Mouse (Mus musculus) right cerebral cortex, postnatal 36 days (tissue): ENCODE measurements around the gene Acads.
A peak's percentile ranks its signal among the peaks of the same experiment; 100 is the strongest.
"Not testable (repeated sequence)": the region's sequence is repeated elsewhere in the genome, so short reads cannot be mapped to it uniquely, and the experiment has no call there.

Experiments used
- DNase-seq, 2 experiments: peaks; one replicate each; pipeline ENCODE4 v3.0.0; 2022; ENCODE audit warnings: low spot score in 2 of 2, mixed read lengths in 1 of 2

Gene Acads

GRCm38 (mm10) chr5:115118961-115119570, at the start of gene Acads:
Gene Acads (minus strand): TSS chr5:115119346.
- DNase-seq, result peak in 1 of 2 experiments; percentile 44

- DNase-seq, result no peak
Measured at GRCm38 (mm10) chr5:115167396-115167795, 48.2 kb upstream of the Acads start.

- DNase-seq, result no peak
Measured at GRCm38 (mm10) chr5:115166815-115167194, 47.7 kb upstream of the Acads start.

GRCm38 (mm10) chr5:115165895-115166814, 47.0 kb upstream of the Acads start:
- no peak for DNase-seq

GRCm38 (mm10) chr5:115165351-115165750, 46.2 kb upstream of the Acads start:
- DNase-seq, result no peak

DNA sequence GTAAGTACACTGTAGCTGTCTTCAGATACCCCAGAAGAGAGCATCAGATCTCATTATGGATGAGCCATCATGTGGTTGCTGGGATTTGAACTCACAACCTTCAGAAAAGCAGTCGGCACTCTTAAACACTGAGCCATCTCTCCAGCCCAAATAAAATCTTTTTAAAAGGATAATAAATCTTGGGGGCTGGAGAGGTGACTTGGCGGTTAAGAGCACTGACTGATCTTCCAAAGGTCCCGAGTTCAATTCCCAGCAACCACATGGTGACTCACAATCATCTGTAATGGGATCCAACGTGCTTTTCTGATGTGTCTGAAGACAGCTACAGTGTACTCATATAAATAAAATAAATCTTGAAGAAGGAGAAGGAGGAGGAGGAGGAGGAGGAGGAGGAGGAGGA, 45.3 kb upstream of the Acads start:
- not testable (repeated sequence) for DNase-seq

DNA sequence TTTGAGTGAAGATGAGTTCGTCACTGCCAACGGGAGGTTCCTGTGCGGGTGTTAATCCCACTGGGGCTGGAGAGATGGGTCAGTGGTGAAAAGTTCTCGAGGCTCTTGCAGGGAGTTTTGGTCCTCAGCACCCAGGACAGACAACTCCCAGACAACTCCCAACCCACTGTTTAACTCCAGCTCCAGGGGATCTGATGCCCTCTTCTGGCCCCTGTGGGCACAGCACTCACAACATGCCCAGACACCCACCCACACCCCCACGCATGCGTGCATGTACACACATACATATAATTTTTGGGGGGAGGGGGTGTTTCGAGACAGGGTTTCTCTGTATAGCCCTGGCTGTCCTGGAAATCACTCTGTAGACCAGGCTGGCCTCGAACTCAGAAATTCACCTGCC, 44.4 kb upstream of the Acads start:
- DNase-seq, result peak; percentile 39 to 44

- DNase-seq, result not testable (repeated sequence)
Measured at GRCm38 (mm10) chr5:115161940-115162279, 42.8 kb upstream of the Acads start.

DNA sequence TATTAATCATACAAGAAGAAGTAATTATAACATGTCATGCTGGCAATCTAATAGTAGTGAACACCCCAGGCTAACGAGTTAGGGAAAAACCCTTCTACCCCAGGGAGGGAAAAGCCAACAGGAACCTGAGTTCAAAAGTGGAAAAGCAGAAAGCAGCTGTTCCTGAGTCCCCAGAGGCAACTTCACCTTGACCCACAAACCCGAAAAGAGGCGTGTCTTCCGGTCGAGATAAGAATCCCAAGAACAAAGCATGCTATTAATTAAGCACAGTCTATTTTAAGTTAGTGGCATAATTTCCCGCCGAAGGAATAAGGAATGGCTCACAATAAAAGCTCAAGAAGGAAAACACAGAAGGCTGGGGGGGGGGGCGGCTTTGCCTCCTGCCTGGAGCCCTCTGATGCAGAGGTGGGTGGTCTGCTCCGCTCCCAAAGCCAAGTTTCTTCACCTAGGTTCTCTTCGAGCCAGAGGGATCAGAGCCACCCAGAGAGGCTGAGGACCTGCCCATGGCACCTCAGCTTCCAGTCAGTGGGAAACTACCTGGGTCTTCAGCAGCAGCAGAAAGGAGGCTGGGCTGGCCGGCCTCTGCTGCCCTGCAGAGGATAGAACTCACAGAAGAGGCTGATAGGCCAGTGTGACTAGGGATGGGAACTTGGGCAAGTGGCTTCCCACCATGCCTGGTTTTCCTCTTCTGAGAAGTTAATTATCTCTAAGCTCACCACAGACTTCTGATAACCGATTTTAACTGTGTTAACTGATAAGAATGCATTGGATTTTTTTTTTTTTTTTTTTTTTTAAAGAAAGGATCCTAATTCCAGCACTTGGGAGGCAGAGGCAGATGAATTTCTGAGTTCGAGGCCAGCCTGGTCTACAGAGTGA, 42.2 kb upstream of the Acads start:
- DNase-seq, result no peak

DNA sequence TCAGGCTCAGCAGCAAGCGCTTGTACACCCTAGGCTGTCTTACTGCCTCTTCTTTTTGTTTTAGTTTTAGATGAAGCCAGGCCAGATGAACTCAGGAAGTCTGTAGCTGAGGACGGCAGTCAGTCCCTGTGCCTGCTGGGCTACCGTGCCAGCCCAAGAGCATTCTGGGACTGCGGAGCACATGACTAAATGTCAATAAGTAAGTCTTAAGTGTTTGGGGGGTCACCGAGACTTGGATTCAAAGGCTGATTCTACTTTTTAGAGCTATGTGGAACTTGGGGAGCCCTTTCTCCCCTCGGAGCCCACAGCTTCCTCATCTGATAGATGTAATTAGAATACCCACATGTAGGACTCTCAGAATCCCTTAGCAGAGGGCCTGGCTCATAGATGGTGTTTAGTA, 41.5 kb upstream of the Acads start:
- no peak for DNase-seq

DNA sequence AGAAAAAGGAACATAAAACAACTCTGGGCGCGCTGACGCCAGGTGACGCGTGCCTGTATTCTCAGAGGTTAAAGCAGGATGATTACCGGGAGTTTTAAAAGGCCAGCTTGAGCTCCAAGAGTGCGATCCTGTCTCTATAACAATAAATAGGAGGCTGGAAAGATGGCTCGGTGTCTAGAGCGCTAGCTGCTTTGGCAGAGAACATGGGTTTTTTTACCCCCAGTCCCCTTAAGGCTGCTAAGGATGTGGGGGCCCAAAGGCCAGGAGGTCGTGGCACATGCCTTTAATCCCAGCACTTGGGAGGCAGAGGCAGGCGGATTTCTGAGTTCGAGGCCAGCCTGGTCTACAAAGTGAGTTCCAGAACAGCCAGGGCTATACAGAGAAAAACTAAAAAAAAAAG, 40.0 kb upstream of the Acads start:
- DNase-seq, result no peak

- peak; percentile 98 for DNase-seq
Measured at GRCm38 (mm10) chr5:115158040-115158983, 39.2 kb upstream of the Acads start, which contains the start of gene Mlec. Gene Mlec (minus strand): TSS chr5:115158179.

- no peak for DNase-seq
Measured at GRCm38 (mm10) chr5:115156933-115157589, 37.9 kb upstream of the Acads start.

- no peak for DNase-seq
Measured at GRCm38 (mm10) chr5:115156401-115156800, 37.3 kb upstream of the Acads start.

- no peak for DNase-seq
Measured at GRCm38 (mm10) chr5:115155831-115156230, 36.7 kb upstream of the Acads start.

GRCm38 (mm10) chr5:115155156-115155631, 36.0 kb upstream of the Acads start:
- DNase-seq, result no peak

GRCm38 (mm10) chr5:115152132-115152956, 33.2 kb upstream of the Acads start:
- no peak for DNase-seq

DNA sequence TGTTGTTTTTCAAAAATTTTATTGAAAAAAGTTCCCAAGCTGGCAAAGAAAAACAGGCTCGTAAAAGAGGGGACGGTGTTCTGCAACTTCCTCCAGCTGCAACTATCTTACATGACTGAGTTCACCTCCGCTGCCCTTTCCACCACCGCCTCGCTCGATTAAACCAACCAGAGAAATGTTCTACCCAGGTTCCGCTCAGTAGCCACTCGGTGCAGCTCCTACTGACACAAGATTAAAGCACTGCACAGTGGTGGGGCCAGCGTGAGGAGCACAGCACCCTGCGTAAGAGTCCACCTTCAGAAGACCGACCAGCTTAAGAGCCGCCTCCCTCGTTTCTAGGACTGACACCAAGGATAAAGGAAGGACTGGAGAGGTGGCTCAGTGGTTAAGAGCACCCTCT, 32.3 kb upstream of the Acads start:
- DNase-seq, result no peak

GRCm38 (mm10) chr5:115150991-115151390, 31.8 kb upstream of the Acads start:
- DNase-seq, result no peak
